Mouse (Mus musculus) monocyte, adult 59 days (primary cell): ENCODE results near the gene Cox8b. TPM values are rescaled to one million over a fixed set of nuclear protein-coding genes. Genes with fewer than 3 reads are reported as not detected.

ENCODE experiments used
- total RNA-seq, 2 experiments: library from RNA; stranded (reverse); gene quantifications; one replicate each; pipeline ENCODE4 v1.2.4; 2023

The Cox8b gene
- total RNA-seq = not detected

DNA sequence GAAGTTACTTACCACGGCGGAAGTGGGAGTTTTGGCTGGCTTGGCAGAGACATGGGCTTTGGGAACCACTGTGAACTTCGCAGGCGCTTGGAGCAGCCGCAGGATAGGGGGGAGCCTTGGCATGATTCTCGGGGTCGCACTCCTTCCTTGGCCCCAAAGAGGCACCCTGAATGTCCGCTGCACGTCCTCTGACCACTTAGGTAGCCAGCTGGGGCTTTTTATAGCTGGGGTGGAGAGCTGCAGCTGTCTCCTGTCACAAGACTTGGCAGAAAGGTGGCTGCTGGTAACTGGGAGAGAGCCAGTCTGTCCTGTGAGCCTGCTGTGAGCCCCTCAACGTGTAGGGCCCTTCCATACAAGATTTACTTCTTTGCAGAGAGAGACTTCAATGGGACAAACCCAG lies at the start of gene Cox8b:
Cox8b (minus strand) TSS at position 227 of the 400 bp plus-strand sequence.

DNA sequence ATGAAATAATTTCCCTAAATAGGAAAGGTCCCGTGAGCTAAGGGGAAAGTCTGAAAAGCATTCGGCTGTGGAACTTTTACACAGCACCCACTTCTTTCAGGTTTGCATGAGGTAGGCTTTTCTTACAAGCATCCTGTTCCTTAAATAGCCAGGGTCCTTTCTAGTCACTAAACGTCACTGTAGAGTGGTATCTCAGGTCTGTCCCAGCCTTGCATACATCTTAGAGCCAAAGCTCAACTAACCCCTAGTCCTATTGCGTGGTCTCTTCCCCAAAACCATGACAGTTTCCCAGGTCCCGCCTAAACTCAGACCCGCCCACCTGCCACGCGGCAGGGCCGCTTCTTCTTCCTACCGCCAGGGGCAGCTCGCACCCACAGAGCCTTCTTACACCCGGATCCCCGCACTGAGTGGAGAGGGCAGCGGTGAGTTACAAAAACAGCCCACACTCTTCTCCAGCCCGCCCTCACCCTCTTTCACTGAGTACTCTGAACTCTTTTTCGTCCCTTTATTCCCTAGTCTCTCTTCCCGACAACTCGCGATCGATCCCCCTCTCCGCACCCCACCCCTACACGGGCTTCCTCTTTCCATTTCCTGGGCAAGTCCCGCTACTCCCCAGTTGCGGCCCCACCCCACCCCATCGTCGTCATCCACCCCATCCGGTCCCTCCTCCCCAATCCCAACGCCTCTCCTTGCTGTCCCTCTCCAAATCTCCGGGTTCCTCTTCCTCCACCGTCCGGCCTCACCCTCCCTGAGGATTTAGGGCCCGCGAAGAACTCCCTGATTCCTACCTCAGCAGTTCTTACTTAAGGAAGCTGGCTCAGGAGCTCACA lies 41.2 kb upstream of the Cox8b start, which contains the start of gene Pgghg:
Pgghg (plus strand) TSS at position 170 of the 830 bp plus-strand sequence.

DNA sequence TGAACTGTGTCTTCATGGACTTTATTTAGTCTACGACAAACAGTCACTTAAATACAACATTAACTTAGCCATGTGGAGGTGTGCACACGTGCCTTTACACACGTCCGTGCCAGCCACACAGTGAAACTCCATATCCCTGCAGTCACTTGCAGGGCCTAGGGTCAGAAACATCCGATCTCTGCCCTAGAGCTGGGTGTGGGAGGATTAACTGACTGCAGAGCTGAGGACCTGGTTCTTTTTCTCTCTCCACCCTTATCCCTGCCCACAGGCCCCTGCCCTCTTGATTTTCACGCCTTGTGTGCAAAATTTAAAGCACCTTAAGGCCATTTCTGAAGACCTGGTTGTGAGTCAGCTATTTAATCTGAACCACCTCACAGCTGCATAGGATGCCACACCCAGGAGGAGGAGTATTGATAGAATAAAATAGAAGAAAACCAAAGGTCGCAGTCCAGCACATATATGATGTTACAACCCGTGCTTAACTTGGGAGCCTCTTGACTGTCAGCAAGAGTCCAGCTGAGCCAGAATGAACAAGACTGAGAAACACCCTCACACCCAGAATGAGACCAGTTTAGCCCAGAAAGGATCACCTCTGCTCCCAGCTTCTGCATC lies 20.3 kb upstream of the Cox8b start, which contains the start of gene Nlrp6:
Nlrp6 (plus strand) TSS at position 485 of the 612 bp plus-strand sequence.

DNA sequence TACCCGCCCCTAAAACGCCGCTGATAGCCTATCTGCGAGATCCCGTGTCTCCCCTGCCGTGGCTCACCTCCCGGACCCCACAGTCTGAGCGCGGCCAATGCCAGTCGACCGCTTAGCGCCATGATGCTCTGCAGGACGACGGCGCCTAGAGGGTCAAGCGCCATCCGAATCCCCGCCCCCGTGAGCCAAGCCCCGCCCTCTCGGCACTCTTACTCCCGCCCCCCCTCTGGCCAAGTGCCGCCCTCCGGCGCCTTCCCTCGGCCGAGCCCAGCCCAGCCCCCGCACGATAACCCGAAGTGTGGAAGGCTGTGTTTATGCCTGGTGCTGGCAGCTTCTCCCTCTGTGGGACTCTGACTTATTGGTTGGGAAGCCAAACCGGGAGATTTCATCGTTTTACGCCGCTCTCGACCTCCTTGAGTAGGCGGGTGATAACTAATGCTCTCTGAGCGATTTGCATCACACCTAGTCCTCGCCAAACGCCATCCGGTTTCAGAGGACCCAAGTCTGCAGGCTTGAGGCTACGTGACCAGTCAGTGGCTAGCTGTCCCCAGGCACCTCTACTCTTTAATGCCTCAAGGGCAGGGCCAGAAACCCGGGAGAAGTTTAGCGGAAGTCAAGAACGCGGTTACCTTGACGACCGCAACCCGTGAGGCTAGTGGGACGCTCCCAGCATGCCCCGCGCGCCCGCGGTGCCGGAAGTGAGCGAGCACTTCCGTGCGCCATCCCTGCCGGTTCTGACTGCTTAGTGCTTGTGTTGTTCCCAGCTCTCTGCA lies 18.4 kb downstream of the Cox8b start, which contains the start of the genes Psmd13 and Sirt3:
Psmd13 (plus strand) TSS at position 273 of the 773 bp plus-strand sequence.
Sirt3 (minus strand) TSS at position 614 of the 773 bp plus-strand sequence.

DNA sequence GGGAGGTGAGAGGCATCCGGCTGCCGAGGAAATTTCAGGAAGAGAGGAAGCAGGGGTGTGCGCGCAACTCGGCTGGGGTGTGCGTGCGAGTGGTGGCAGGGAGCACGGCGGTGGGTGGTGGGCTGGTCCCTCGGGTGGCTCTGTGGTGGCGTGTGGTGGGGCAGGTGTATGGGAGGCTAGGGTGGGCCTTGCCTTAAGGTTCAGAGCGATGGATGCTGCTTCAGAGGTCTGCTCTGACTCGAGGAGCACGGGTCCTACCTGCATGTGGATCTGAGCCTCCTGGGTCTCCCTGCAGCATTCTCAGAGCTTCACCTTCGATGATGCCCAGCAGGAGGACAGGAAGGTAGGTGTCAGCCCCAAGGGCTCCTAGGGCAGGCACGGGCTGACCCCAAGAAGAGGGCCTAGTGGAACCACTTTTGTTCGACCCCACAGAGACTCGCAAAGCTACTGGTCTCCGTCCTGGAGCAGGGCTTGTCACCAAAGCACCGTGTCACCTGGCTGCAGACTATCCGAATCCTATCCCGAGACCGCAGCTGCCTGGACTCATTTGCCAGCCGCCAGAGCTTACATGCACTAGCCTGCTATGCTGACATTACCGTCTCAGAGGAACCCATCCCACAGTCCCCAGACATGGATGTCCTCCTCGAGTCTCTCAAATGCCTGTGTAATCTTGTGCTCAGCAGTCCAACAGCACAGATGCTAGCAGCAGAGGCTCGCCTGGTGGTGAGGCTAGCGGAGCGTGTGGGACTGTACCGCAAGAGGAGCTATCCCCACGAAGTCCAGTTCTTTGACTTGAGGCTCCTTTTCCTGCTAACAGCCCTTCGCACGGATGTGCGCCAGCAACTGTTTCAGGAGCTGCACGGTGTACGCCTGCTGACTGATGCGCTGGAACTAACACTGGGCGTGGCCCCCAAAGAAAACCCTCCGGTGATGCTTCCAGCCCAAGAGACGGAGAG lies 42.4 kb downstream of the Cox8b start, which contains the start of gene Bet1l:
Bet1l (minus strand) TSS at position 28 of the 956 bp plus-strand sequence.

DNA sequence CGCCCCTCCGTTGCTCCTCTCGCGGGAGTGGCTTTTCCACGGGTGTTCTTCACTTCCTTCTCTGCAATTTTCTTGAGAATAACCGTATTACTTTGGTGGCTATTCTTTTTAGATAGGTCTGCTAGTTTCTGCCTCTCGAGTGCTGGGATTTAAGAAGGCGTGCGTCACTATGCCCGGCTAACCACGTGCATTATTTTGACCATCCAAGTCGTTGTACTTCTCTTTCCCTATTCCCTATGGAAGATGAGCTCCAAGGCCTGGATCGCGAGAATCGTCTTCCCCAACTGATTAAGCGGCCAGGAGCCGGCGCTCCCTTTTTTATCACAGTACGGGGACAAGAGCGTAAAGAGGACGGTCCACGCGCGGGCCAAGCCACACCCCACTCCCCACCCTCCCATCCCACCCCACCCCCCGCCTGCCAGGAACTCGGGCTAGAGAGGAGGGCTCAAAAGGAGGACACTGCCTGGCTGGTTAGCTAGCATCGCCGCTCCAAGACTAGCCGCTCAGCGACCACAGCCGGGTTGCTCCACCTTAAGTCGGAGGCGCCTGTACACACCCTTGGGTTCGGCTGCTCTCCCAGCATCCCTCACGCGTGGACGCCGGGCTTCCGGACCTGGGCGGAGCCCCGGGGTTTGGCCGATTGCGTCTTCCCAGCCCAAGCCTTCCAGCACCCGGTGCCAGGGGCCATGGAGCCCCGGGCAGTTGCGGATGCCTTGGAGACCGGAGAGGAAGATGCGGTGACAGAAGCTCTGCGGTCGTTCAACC lies 43.3 kb downstream of the Cox8b start, which contains the start of gene Ric8a:
Ric8a (plus strand) TSS at position 173 of the 765 bp plus-strand sequence.

DNA sequence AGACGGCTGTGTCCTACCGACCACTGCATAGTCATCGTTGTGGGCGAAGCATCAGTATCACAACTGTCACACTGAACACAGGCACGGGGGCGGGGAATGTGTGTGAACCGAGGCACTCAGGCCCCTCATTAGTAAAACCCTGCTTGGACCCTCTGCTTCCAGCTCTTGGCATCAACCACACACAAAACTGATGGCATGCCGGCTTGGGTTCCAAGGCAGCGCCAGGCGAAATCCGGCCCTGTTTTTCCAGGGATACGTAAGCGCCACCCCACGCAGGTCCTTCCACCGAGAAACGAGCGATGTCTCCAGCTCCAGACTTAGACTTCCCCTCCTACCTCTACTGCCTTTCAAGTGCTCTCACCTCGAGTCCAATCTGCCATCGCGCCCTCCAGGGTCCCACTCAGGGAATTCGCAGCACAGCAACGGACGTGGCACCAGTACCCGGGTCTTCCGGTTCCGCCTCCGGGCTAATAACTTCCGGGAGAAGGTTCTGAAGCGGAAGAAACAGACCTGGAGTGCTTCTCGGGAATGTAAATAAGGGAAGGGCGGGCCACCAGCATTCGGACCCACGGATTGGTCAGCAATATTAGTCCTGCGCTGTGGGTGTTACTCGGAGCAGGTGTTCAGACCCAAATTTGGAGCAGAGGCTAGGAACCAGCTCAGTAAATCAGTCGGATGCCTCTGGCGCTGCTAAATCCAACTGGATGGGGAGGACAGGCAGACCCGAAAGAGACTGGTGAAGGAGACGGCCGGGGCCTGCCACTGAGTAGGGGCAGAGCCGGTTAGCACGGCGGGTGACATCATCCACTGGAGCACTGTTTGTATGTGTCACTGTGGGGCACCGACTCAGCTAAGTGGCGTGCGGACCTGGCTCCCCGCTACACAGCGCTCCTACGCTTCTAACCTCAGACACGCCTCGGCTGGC lies 44.1 kb downstream of the Cox8b start, which contains the start of gene Gm45785:
Gm45785 (minus strand) TSS at position 472 of the 925 bp plus-strand sequence.

Other genes with a start within 250 kb of the Cox8b start
- gene Olfr539, start 240.5 kb downstream of the Cox8b start, total RNA-seq = not detected
- gene Olfr45, start 218.5 kb downstream of the Cox8b start, total RNA-seq = not detected
- not detected for gene Olfr541, start 203.2 kb downstream of the Cox8b start, total RNA-seq
- gene Cyp2e1, start 136.7 kb downstream of the Cox8b start, total RNA-seq = not detected
- not detected for gene Syce1, start 112.6 kb downstream of the Cox8b start, total RNA-seq
- under 1 TPM in 1 of 2 experiments, not detected in 1; 0.16 TPM for gene Zfp941, start 78.3 kb downstream of the Cox8b start, total RNA-seq
- gene Urah, start 65.4 kb downstream of the Cox8b start, total RNA-seq = not detected
- not detected for gene Scgb1c1, start 54.9 kb downstream of the Cox8b start, total RNA-seq
- gene Odf3, start 52.6 kb downstream of the Cox8b start, total RNA-seq = not detected
- gene Gm45785, start 44.1 kb downstream of the Cox8b start, total RNA-seq = not detected
- gene Ric8a, start 43.5 kb downstream of the Cox8b start, total RNA-seq = 100 to 1,000 TPM in 1 of 2 experiments, 10 to 100 TPM in 1; 99.0 to 111 TPM
- 10 to 100 TPM; 20.9 to 27.1 TPM for gene Bet1l, start 42.9 kb downstream of the Cox8b start, total RNA-seq
- 10 to 100 TPM; 75.0 to 81.5 TPM for gene Psmd13, start 18.5 kb downstream of the Cox8b start, total RNA-seq
- 10 to 100 TPM; 11.4 to 16.2 TPM for gene Sirt3, start 18.1 kb downstream of the Cox8b start, total RNA-seq
- not detected for gene Nlrp6, start 20.5 kb upstream of the Cox8b start, total RNA-seq
- 10 to 100 TPM; 21.1 to 25.3 TPM for gene Pgghg, start 40.9 kb upstream of the Cox8b start, total RNA-seq
- 1 to 10 TPM; 3.9 to 6.1 TPM for gene Ifitm5, start 49.8 kb upstream of the Cox8b start, total RNA-seq
- not detected for gene Gm45717, start 55.5 kb upstream of the Cox8b start, total RNA-seq
- gene Ifitm2, start 55.5 kb upstream of the Cox8b start, total RNA-seq = 1,000 to 10,000 TPM; 1,104 to 1,118 TPM
- gene Ifitm1, start 66.8 kb upstream of the Cox8b start, total RNA-seq = 10 to 100 TPM; 85.9 to 92.5 TPM
- 1,000 to 10,000 TPM; 1,975 to 2,125 TPM for gene Ifitm3, start 110.3 kb upstream of the Cox8b start, total RNA-seq
- gene Ifitm6, start 117.5 kb upstream of the Cox8b start, total RNA-seq = 100 to 1,000 TPM; 424 to 464 TPM
- gene Gm17387, start 128.7 kb upstream of the Cox8b start, total RNA-seq = not detected
- under 1 TPM in 1 of 2 experiments, not detected in 1; 0.27 TPM for gene B4galnt4, start 160.7 kb upstream of the Cox8b start, total RNA-seq
- 1 to 10 TPM; 5.5 to 7.9 TPM for gene Pkp3, start 177.8 kb upstream of the Cox8b start, total RNA-seq
- gene Sigirr, start 200.1 kb upstream of the Cox8b start, total RNA-seq = 1 to 10 TPM; 3.8 to 9.0 TPM
- gene Ano9, start 217.4 kb upstream of the Cox8b start, total RNA-seq = not detected
- gene Ptdss2, start 221.9 kb upstream of the Cox8b start, total RNA-seq = 1 to 10 TPM; 6.3 to 8.8 TPM